Mouse (Mus musculus): Measurements from ENCODE around the gene Gng7.

- no peak for TF ChIP-seq UBTF (IDR thresholded peaks at IDR 0.05; ENCODE audit: low read depth, low read length)
- no peak for TF ChIP-seq CHD2 (IDR thresholded peaks at IDR 0.05; ENCODE audit: low read length)
- TF ChIP-seq ZKSCAN1 (IDR thresholded peaks at IDR 0.05; ENCODE audit: borderline replicate concordance, low read depth, low read length), result no peak
- no peak for TF ChIP-seq POLR2A (IDR thresholded peaks at IDR 0.05; ENCODE audit: low read depth, low read length)
- TF ChIP-seq CTCF (conservative IDR thresholded peaks at IDR 0.05 in 1 of 2, IDR thresholded peaks at IDR 0.05 in 1 of 2; ENCODE audit: low read depth in 2 of 2, low read length in 2 of 2), result peak; percentile 34 to 75; a peak in 3 of 4 replicates
- no peak for TF ChIP-seq TCF12 (IDR thresholded peaks at IDR 0.05; ENCODE audit: low read depth, low read length)
- peak; percentile 36; the same call in 1 of the 2 replicates for TF ChIP-seq ZC3H11A (IDR thresholded peaks at IDR 0.05; ENCODE audit: low read depth, low read length)
- no peak for TF ChIP-seq USF2 (conservative IDR thresholded peaks at IDR 0.05; ENCODE audit: low read depth, low read length)
- no peak for TF ChIP-seq GABPA (IDR thresholded peaks at IDR 0.05; ENCODE audit: insufficient replicate concordance, low read depth, low read length)
- no peak for TF ChIP-seq EP300 (IDR thresholded peaks at IDR 0.05; ENCODE audit: low read length)
- no peak for TF ChIP-seq MXI1 (IDR thresholded peaks at IDR 0.05; ENCODE audit: low read depth, low read length)
- no peak for TF ChIP-seq TBP (conservative IDR thresholded peaks at IDR 0.05; ENCODE audit: low read depth, low read length)
- no peak for TF ChIP-seq SIN3A (IDR thresholded peaks at IDR 0.05; ENCODE audit: low read length)
- no peak for TF ChIP-seq USF1 (IDR thresholded peaks at IDR 0.05; ENCODE audit: low read depth, low read length)
These were observed 23.7 kb downstream of the Gng7 start for GRCm38 (mm10) chr10:80991007-80991406.

Measured in CH12.LX (cell line).